Mouse (Mus musculus): ENCODE results near the gene Gm21969. TPM values are rescaled to one million over a fixed set of nuclear protein-coding genes. Genes with fewer than 3 reads are reported as not detected.

Gm21969 gene
- polyA plus RNA-seq (2014; fragmentation: Illumina TruSeq; extraction: RNeasy Lipid Tissue Mini Kit (QIAGEN cat#74804); ENCODE audit: low read depth, low replicate concordance), result not detected

GRCm38 (mm10) chr4:139602357-139603244, at the start of gene Gm21969:
Gene Gm21969 (plus strand): TSS chr4:139603186.

GRCm38 (mm10) chr4:139622373-139623282, 19.6 kb downstream of the Gm21969 start, which contains the start of gene Aldh4a1:
Gene Aldh4a1 (plus strand): TSS chr4:139622866.

GRCm38 (mm10) chr4:139653238-139653637, 50.3 kb downstream of the Gm21969 start, which contains the start of gene Tas1r2:
Gene Tas1r2 (plus strand): TSS chr4:139653538.

Other genes starting within 250 kb of the Gm21969 start
- 8.4 TPM for gene Iffo2, start 72.6 kb upstream of the Gm21969 start, polyA plus RNA-seq (2014; fragmentation: Illumina TruSeq; extraction: RNeasy Lipid Tissue Mini Kit (QIAGEN cat#74804); ENCODE audit: low read depth, low replicate concordance)
- gene Aldh4a1, start 19.7 kb downstream of the Gm21969 start, polyA plus RNA-seq (2014; fragmentation: Illumina TruSeq; extraction: RNeasy Lipid Tissue Mini Kit (QIAGEN cat#74804); ENCODE audit: low read depth, low replicate concordance), result 40.9 TPM
- gene Tas1r2, start 50.4 kb downstream of the Gm21969 start, polyA plus RNA-seq (2014; fragmentation: Illumina TruSeq; extraction: RNeasy Lipid Tissue Mini Kit (QIAGEN cat#74804); ENCODE audit: low read depth, low replicate concordance), result not detected
- gene Pax7, start 230.3 kb downstream of the Gm21969 start, polyA plus RNA-seq (2014; fragmentation: Illumina TruSeq; extraction: RNeasy Lipid Tissue Mini Kit (QIAGEN cat#74804); ENCODE audit: low read depth, low replicate concordance), result not detected

Data from adipose tissue, adult 10 weeks (tissue).